Mouse (Mus musculus): ENCODE measurements around the gene Dop1a. TPM values are rescaled to one million over a fixed set of nuclear protein-coding genes. Genes with fewer than 3 reads are reported as not detected.
A peak's percentile ranks its signal among the peaks of the same experiment; 100 is the strongest.

Dop1a gene
- polyA plus RNA-seq, 1 experiment from 2014 or later = 19.3 TPM

DNA sequence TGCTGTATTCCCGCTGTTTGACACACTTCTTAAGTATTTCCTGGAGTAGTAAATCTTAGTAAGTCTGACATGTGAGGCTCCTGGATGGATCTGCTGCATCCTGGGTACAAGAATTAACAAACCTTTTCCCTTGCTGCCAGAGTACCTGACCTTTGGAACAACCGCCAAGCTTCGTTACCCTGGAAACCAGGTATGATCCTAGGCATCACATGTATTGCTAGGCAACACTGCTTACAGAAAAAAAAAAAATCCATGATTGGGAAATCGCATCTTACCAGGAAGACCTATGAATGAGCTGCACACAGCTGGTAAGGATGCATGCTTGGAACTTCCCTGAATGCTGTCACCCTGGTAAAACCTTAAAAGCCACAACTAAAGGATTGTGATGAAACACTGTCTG, 24.7 kb upstream of the Dop1a start:
- H3K27me3 ChIP-seq (ENCODE audit: insufficient read depth, low read length) = no peaks in the 10 kb centered on the region
- H3K36me3 ChIP-seq (ENCODE audit: insufficient read depth) = no peaks in the 10 kb centered on the region
- 66% methylated on average over 4 of the region's 4 CpGs for WGBS
- H3K9ac ChIP-seq = no peak overlapping the region
- no peak overlapping the region for H3K4me2 ChIP-seq
- TF ChIP-seq CTCF (IDR thresholded peaks at IDR 0.05; ENCODE audit: low read depth) = no peak
- no peaks in the 10 kb centered on the region for H3K4me1 ChIP-seq (ENCODE audit: insufficient read depth)
- ATAC-seq (ENCODE audit: insufficient read depth) = no peak
- no peak overlapping the region for H3K4me3 ChIP-seq (ENCODE audit: low read depth, low read length)
- H3K9me3 ChIP-seq (ENCODE audit: low read depth, low read length) = no peaks in the 10 kb centered on the region; the same call in 1 of the 2 replicates
- no peak overlapping the region for H3K27ac ChIP-seq (ENCODE audit: low read depth)
- no peak for DNase-seq

GRCm38 (mm10) chr9:86446847-86447246, 20.1 kb upstream of the Dop1a start:
- Histone ChIP-seq H3K4me2 (no peak overlapping the region), H3K9me3 (ENCODE audit: low read depth, low read length) (no peaks in the 10 kb centered on the region; the same call in 1 of the 2 replicates), H3K4me3 (ENCODE audit: low read depth, low read length) (no peak overlapping the region), H3K9ac (no peak overlapping the region), H3K27me3 (ENCODE audit: insufficient read depth, low read length) (no peaks in the 10 kb centered on the region), H3K4me1 (ENCODE audit: insufficient read depth) (no peaks in the 10 kb centered on the region), H3K36me3 (ENCODE audit: insufficient read depth) (no peaks in the 10 kb centered on the region), H3K27ac (ENCODE audit: low read depth) (no peak overlapping the region)
- WGBS = 84% methylated on average over 7 of the region's 7 CpGs
- TF ChIP-seq CTCF (IDR thresholded peaks at IDR 0.05; ENCODE audit: low read depth) = no peak
- ATAC-seq (ENCODE audit: insufficient read depth) (no peak), DNase-seq (no peak)

DNA sequence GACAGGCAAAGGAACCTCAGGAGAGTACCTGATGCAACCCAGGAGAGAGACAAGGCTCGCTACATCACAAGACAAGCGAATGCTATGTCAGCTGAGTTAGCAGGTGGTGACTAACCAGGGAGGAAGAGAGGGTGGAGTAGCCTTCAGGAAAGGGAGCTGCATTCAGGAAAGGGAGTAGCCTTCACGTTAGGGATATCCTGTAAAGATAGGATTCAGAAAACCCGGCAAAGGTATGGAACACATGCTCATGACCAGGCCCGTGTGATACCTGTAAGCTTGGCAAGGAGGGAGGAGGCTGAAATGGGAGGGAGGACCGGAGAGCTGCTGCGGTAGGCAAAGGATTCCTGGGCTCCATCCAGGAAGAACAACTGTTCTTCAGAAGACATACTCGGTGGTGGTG, 19.5 kb upstream of the Dop1a start:
- no peak for TF ChIP-seq CTCF (IDR thresholded peaks at IDR 0.05; ENCODE audit: low read depth)
- H3K27ac ChIP-seq (ENCODE audit: low read depth) = no peak overlapping the region
- no peaks in the 10 kb centered on the region for H3K36me3 ChIP-seq (ENCODE audit: insufficient read depth)
- no peaks in the 10 kb centered on the region; the same call in 1 of the 2 replicates for H3K9me3 ChIP-seq (ENCODE audit: low read depth, low read length)
- 80% methylated on average over 8 of the region's 8 CpGs for WGBS
- no peaks in the 10 kb centered on the region for H3K27me3 ChIP-seq (ENCODE audit: insufficient read depth, low read length)
- no peak overlapping the region for H3K4me2 ChIP-seq
- ATAC-seq (ENCODE audit: insufficient read depth) (no peak), DNase-seq (no peak)
- H3K4me1 ChIP-seq (ENCODE audit: insufficient read depth) = no peaks in the 10 kb centered on the region
- no peak overlapping the region for H3K4me3 ChIP-seq (ENCODE audit: low read depth, low read length)
- no peak overlapping the region for H3K9ac ChIP-seq

- peak; percentile 90 for DNase-seq
- Histone ChIP-seq H3K9ac (no peak overlapping the region), H3K27ac (ENCODE audit: low read depth) (no peak overlapping the region), H3K27me3 (ENCODE audit: insufficient read depth, low read length) (no peaks in the 10 kb centered on the region), H3K4me2 (no peak overlapping the region), H3K4me1 (ENCODE audit: insufficient read depth) (no peaks in the 10 kb centered on the region), H3K9me3 (ENCODE audit: low read depth, low read length) (no peaks in the 10 kb centered on the region; the same call in 1 of the 2 replicates), H3K4me3 (ENCODE audit: low read depth, low read length) (no peak overlapping the region), H3K36me3 (ENCODE audit: insufficient read depth) (no peaks in the 10 kb centered on the region)
- peak; percentile 50; the same call in 1 of the 2 replicates for ATAC-seq (ENCODE audit: insufficient read depth)
- 2% methylated on average over 11 of the region's 11 CpGs for WGBS
- peak; percentile 96 for TF ChIP-seq CTCF (IDR thresholded peaks at IDR 0.05; ENCODE audit: low read depth)
These were observed 17.4 kb upstream of the Dop1a start for GRCm38 (mm10) chr9:86449581-86449980.

GRCm38 (mm10) chr9:86451094-86451493, 15.9 kb upstream of the Dop1a start:
- ATAC-seq (ENCODE audit: insufficient read depth) (peak; percentile 42), DNase-seq (no peak)
- H3K27ac ChIP-seq (ENCODE audit: low read depth) = no peak overlapping the region
- no peaks in the 10 kb centered on the region for H3K36me3 ChIP-seq (ENCODE audit: insufficient read depth)
- no peak overlapping the region for H3K9ac ChIP-seq
- no peaks in the 10 kb centered on the region for H3K27me3 ChIP-seq (ENCODE audit: insufficient read depth, low read length)
- H3K4me1 ChIP-seq (ENCODE audit: insufficient read depth) = no peaks in the 10 kb centered on the region
- WGBS = 49% methylated on average over 6 of the region's 6 CpGs
- H3K4me2 ChIP-seq = peak overlapping the region; percentile 58
- no peak for TF ChIP-seq CTCF (IDR thresholded peaks at IDR 0.05; ENCODE audit: low read depth)
- H3K9me3 ChIP-seq (ENCODE audit: low read depth, low read length) = no peaks in the 10 kb centered on the region
- peak overlapping the region; percentile 4; the same call in 1 of the 2 replicates for H3K4me3 ChIP-seq (ENCODE audit: low read depth, low read length)

DNA sequence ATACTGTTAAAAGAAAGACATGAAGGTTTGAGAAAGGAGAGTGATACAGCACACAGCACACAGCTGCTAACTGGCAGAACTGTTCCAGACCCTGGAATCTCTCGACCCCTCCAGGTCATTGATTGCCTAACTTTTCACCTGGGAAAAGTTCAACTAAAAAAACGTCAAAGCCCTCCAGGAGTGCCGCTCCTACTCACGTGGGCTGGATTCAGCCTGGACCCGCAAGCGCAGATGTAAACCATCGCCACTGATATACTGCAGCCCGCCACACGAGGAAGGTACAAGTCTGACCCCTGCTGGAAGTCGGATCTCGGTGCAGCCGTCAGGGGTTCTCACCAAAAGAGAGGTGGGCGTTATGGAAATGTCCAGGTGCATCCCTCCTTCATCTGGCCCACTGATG, 15.3 kb upstream of the Dop1a start:
- Histone ChIP-seq H3K36me3 (ENCODE audit: insufficient read depth) (no peaks in the 10 kb centered on the region), H3K4me1 (ENCODE audit: insufficient read depth) (no peaks in the 10 kb centered on the region), H3K9me3 (ENCODE audit: low read depth, low read length) (no peaks in the 10 kb centered on the region), H3K4me3 (ENCODE audit: low read depth, low read length) (peak overlapping the region; percentile 4; the same call in 1 of the 2 replicates), H3K9ac (peak overlapping the region; percentile 34; the same call in 1 of the 2 replicates), H3K27ac (ENCODE audit: low read depth) (no peak overlapping the region), H3K27me3 (ENCODE audit: insufficient read depth, low read length) (no peaks in the 10 kb centered on the region), H3K4me2 (peak overlapping the region; percentile 58)
- under 1% methylated on average over 13 of the region's 13 CpGs for WGBS
- peak; percentile 92 for TF ChIP-seq CTCF (IDR thresholded peaks at IDR 0.05; ENCODE audit: low read depth)
- ATAC-seq (ENCODE audit: insufficient read depth) (peak; percentile 85), DNase-seq (peak; percentile 88)

GRCm38 (mm10) chr9:86453626-86454025, 13.3 kb upstream of the Dop1a start:
- no peak for DNase-seq
- H3K27ac ChIP-seq (ENCODE audit: low read depth) = no peak overlapping the region
- no peaks in the 10 kb centered on the region for H3K27me3 ChIP-seq (ENCODE audit: insufficient read depth, low read length)
- 65% methylated on average over 3 of the region's 3 CpGs for WGBS
- no peak overlapping the region for H3K4me2 ChIP-seq
- H3K9ac ChIP-seq = no peak overlapping the region
- no peak for ATAC-seq (ENCODE audit: insufficient read depth)
- H3K4me3 ChIP-seq (ENCODE audit: low read depth, low read length) = no peak overlapping the region
- no peaks in the 10 kb centered on the region for H3K36me3 ChIP-seq (ENCODE audit: insufficient read depth)
- H3K4me1 ChIP-seq (ENCODE audit: insufficient read depth) = no peaks in the 10 kb centered on the region
- TF ChIP-seq CTCF (IDR thresholded peaks at IDR 0.05; ENCODE audit: low read depth) = no peak
- no peaks in the 10 kb centered on the region for H3K9me3 ChIP-seq (ENCODE audit: low read depth, low read length)
